Mouse (Mus musculus): Measurements from ENCODE around the gene Dhodh.

Gene Dhodh

GRCm38 (mm10) chr8:109608271-109609152 lies at the start of gene Dhodh:
TSS of gene Dhodh (minus strand) at chr8:109608673.
- peak; percentile 96 to 98 for DNase-seq

- no peak for DNase-seq
These were observed 48.4 kb upstream of the Dhodh start for GRCm38 (mm10) chr8:109656860-109657259.

GRCm38 (mm10) chr8:109650801-109651200 lies 42.3 kb upstream of the Dhodh start:
- no peak for DNase-seq

GRCm38 (mm10) chr8:109648469-109648868 lies 40.0 kb upstream of the Dhodh start:
- peak; percentile 11 to 25 for DNase-seq

GRCm38 (mm10) chr8:109647331-109647730 lies 38.9 kb upstream of the Dhodh start:
- no peak for DNase-seq

- DNase-seq: no peak
These were observed 32.8 kb upstream of the Dhodh start for GRCm38 (mm10) chr8:109641236-109641635.

GRCm38 (mm10) chr8:109640410-109640809 lies 31.9 kb upstream of the Dhodh start:
- peak; percentile 14 to 22 for DNase-seq

GRCm38 (mm10) chr8:109638851-109639250 lies 30.4 kb upstream of the Dhodh start:
- DNase-seq: no peak

- DNase-seq: no peak
These were observed 26.7 kb upstream of the Dhodh start for GRCm38 (mm10) chr8:109635146-109635545.

GRCm38 (mm10) chr8:109632498-109632897 lies 24.0 kb upstream of the Dhodh start:
- no peak for DNase-seq

- no peak for DNase-seq
These were observed 20.2 kb upstream of the Dhodh start for GRCm38 (mm10) chr8:109628638-109629037.

- no peak for DNase-seq
These were observed 7.1 kb upstream of the Dhodh start for GRCm38 (mm10) chr8:109615569-109615968.

GRCm38 (mm10) chr8:109614243-109615210 lies 6.1 kb upstream of the Dhodh start, which contains the start of gene Pkd1l3:
TSS of gene Pkd1l3 (plus strand) at chr8:109614517.
- DNase-seq: no peak

GRCm38 (mm10) chr8:109609153-109609502 lies 655 bp upstream of the Dhodh start:
- peak in 1 of 2 experiments; percentile 17 for DNase-seq

- DNase-seq: peak in 1 of 2 experiments; percentile 22
These were observed 823 bp downstream of the Dhodh start for GRCm38 (mm10) chr8:109607650-109608049.

GRCm38 (mm10) chr8:109606725-109607124 lies 1.7 kb downstream of the Dhodh start:
- DNase-seq: no peak

GRCm38 (mm10) chr8:109595854-109596253 lies 12.6 kb downstream of the Dhodh start:
- peak; percentile 75 to 76 for DNase-seq

- DNase-seq: peak; percentile 27 to 48
These were observed 15.2 kb downstream of the Dhodh start for GRCm38 (mm10) chr8:109593117-109593788.

- DNase-seq: no peak
These were observed 16.3 kb downstream of the Dhodh start for GRCm38 (mm10) chr8:109592164-109592563.

GRCm38 (mm10) chr8:109591367-109591766 lies 17.1 kb downstream of the Dhodh start:
- DNase-seq: no peak

GRCm38 (mm10) chr8:109590901-109591300 lies 17.6 kb downstream of the Dhodh start:
- no peak for DNase-seq

- DNase-seq: peak; percentile 70 to 82
These were observed 21.4 kb downstream of the Dhodh start for GRCm38 (mm10) chr8:109586972-109587504.

Measured in kidney, postnatal 4 days (tissue).